ENCODE assay signal across 8 mouse cellular contexts in the genomic region with DNA sequence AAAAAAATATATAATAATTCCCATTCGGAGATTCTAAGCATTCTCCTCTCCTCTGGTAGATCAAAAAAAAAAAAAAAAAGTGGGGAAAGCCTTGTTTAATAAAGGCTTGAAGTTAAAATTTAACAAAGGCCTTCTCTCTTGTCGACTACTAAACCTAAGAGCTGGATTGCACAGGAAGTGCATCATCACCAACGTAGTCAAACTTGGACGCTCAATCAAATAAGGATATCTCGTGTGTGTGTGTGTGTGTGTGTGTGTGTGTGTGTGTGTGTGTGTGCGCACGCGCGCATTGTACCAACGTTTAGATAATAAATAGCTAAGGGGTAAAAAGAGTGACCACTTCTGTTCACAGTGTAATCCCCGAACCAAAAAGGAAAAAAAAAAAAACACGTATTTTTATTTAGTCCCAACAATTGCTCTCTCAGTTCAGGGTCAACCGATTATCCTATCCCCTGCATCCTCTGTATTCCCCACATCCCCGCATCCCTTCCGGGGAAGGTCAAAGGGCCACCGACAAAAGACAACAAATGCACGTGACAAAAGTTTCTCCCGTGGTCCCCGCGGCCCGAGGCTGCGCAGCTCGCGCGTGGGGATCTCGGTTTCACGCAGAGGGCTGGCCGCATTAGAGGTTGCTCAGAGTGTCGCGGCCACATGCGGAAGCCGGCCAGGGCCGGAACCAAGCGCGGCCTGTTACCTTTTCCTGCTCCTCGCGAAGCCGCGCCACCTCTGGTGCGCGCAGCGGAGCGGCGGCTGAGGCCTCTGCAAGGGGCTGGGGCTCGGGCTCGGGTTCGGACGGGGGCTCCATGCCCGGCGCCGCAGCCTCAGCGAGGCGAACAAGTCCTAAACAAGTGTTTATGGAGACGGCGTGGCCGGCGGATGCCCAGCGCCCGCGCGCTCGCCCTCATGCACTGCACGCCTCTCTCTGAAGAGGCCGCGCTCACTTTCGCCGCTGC. TPM values are rescaled to one million over a fixed set of nuclear protein-coding genes. Genes with fewer than 3 reads are reported as not detected.
DNase-seq lines count a peak whose midpoint lies in the region; ATAC-seq and TF ChIP-seq lines count a peak whose summit lies in the region.

No protein-coding gene starts in this region.

- peak; percentile 65 for DNase-seq in ES-CJ7 (ENCODE audit: low read depth, low spot score)
- peak; percentile 58 for DNase-seq in cerebellum, adult 11 months
- DNase-seq in heart, postnatal 25 days (ENCODE audit: low spot score): peak; percentile 49
- DNase-seq in layer of hippocampus, adult 18-20 months (ENCODE audit: low spot score in 2 of 2): peak; percentile 37 to 68
- DNase-seq in lung, adult 18-20 months: peak; percentile 65 to 69

- no peaks in the 10 kb centered on the region for H3K36me3 ChIP-seq in forebrain, embryonic 15.5 days
- no peaks in the 10 kb centered on the region for H3K36me3 ChIP-seq in neural tube, embryonic 14.5 days (ENCODE audit: control insufficient read depth, insufficient read depth, low read length)
- H3K36me3 ChIP-seq in testis, adult 2 months (ENCODE audit: control insufficient read depth, insufficient read depth, low read length): no peaks in the 10 kb centered on the region

- under 1% methylated on average over 67 of the region's 67 CpGs for WGBS in forebrain, embryonic 15.5 days
- WGBS in neural tube, embryonic 14.5 days: under 1% methylated on average over 55 of the region's 67 CpGs

- H3K9ac ChIP-seq in forebrain, embryonic 15.5 days (replicated peaks): peak overlapping the region; percentile 71
- H3K9ac ChIP-seq in neural tube, embryonic 14.5 days (replicated peaks; ENCODE audit: low read depth, low read length): peak overlapping the region; percentile 83

- no peaks in the 10 kb centered on the region for H3K27me3 ChIP-seq in forebrain, embryonic 15.5 days
- H3K27me3 ChIP-seq in neural tube, embryonic 14.5 days (ENCODE audit: control insufficient read depth, insufficient read depth, low read length): no peaks in the 10 kb centered on the region
- H3K27me3 ChIP-seq in testis, adult 2 months (ENCODE audit: control insufficient read depth, insufficient read depth, low read length): no peaks in the 10 kb centered on the region

- TF ChIP-seq POLR2A in testis, adult 2 months (IDR thresholded peaks at IDR 0.05; ENCODE audit: control insufficient read depth, low read depth, low read length): no peak

- TF ChIP-seq CTCF in testis, adult 2 months (IDR thresholded peaks at IDR 0.05; ENCODE audit: control insufficient read depth, insufficient read depth, insufficient replicate concordance, low read depth, low read length): no peak

- H3K4me2 ChIP-seq in forebrain, embryonic 15.5 days (replicated peaks): peak overlapping the region; percentile 64
- H3K4me2 ChIP-seq in neural tube, embryonic 14.5 days (ENCODE audit: low read depth, low read length): peak overlapping the region; percentile 67

- ATAC-seq in forebrain, embryonic 15.5 days (replicated peaks): peak; percentile 80
- peak; percentile 82 for ATAC-seq in neural tube, embryonic 14.5 days (ENCODE audit: low read depth)

- H3K27ac ChIP-seq in forebrain, embryonic 15.5 days (replicated peaks): peak overlapping the region; percentile 80
- H3K27ac ChIP-seq in neural tube, embryonic 14.5 days (ENCODE audit: low read depth, low read length): peak overlapping the region; percentile 83
- peak overlapping the region; percentile 67 for H3K27ac ChIP-seq in testis, adult 2 months (ENCODE audit: control insufficient read depth, insufficient read depth, low read depth, low read length)

- no peaks in the 10 kb centered on the region for H3K9me3 ChIP-seq in forebrain, embryonic 15.5 days
- H3K9me3 ChIP-seq in neural tube, embryonic 14.5 days (ENCODE audit: control insufficient read depth, low read length): no peaks in the 10 kb centered on the region

- peaks cover 15% of the 10 kb centered on the region for H3K4me1 ChIP-seq in forebrain, embryonic 15.5 days
- H3K4me1 ChIP-seq in neural tube, embryonic 14.5 days (ENCODE audit: control insufficient read depth, insufficient read depth, low read length): peaks cover 8% of the 10 kb centered on the region; the same call in 1 of the 2 replicates
- no peaks in the 10 kb centered on the region for H3K4me1 ChIP-seq in testis, adult 2 months (ENCODE audit: control insufficient read depth, insufficient read depth, low read length)

- intact Hi-C loops in heart, postnatal 25 days (cut with DNase I): no loop called here

- H3K4me3 ChIP-seq in forebrain, embryonic 15.5 days: peak overlapping the region; percentile 64
- H3K4me3 ChIP-seq in neural tube, embryonic 14.5 days (ENCODE audit: low read depth, low read length): peak overlapping the region; percentile 89
- peak overlapping the region; percentile 90 for H3K4me3 ChIP-seq in testis, adult 2 months (ENCODE audit: control insufficient read depth, low read depth, low read length)

RNA-seq across cellular contexts. Expression of a gene that starts 4.7 kb away (rescaled TPM):
- 38.6 and 40.3 TPM in 2 replicates for polyA plus RNA-seq in forebrain, embryonic 15.5 days (2015; fragmentation: Nextera tagmentation; extraction: Ambion mirVana)
- 10 to 100 TPM; 15.4 to 17.4 TPM for total RNA-seq in heart, postnatal 25 days (2021)
- total RNA-seq in layer of hippocampus, adult 18-20 months (2021): 10 to 100 TPM; 40.4 to 41.5 TPM
- polyA plus RNA-seq in neural tube, embryonic 14.5 days (2014; fragmentation: Nextera tagmentation; extraction: Ambion mirVana): 36.0 and 48.6 TPM in 2 replicates
- 50.4 and 59.4 TPM in 2 replicates for polyA plus RNA-seq in testis, adult 2 months (2012; rRNA removed)

Comparison
In these comparisons a context has a peak if more than half of its experiments do, and no peak if none do; other contexts are left out.
1. Peak in every context shown above with its lines: DNase-seq, ATAC-seq, H3K4me3 ChIP-seq and H3K27ac ChIP-seq.